Mouse (Mus musculus): ENCODE measurements around the gene Kdf1. TPM values are rescaled to one million over a fixed set of nuclear protein-coding genes. Genes with fewer than 3 reads are reported as not detected.

Kdf1 gene
- polyA plus RNA-seq (2017; shearing (Covaris generic)), result 1 to 10 TPM in 1 of 2 experiments, under 1 TPM in 1; 0.65 to 1.5 TPM

GRCm38 (mm10) chr4:133518601-133519368, at the start of gene Kdf1:
Kdf1 (plus strand) TSS chr4:133518963.

GRCm38 (mm10) chr4:133479458-133480184, 39.1 kb upstream of the Kdf1 start, which contains the start of gene Tent5b:
Tent5b (plus strand) TSS chr4:133480132.

DNA sequence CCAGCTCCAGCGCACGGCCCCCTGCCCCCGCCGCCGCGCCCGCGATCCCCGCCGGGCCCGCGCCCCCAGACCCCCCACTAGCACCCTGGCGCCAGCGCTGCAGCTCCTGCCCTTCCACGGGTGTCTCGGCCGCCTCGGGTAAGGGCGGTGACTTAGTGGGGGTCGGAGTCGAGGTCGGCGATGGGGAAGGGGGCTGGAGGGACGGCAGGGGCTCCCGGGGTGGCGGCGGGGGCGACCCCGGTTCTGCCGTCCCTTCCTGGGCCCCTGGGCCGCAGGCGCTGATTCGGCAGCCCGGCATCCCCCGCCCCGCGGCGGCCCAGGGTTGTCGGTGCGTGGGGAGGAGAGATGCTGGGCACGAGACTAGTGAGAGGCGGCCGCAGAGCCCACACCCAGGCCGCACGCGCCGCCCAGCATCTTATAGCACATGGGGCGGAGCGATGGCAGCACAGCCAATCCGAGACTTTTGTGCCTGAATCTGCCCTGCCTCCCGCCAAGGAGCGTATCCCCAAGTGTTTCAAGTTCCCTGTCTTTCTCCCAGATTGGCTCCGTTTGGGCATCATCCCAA, 20.5 kb upstream of the Kdf1 start, which contains the start of gene Trnp1:
Gene Trnp1, minus strand, starts transcription at position 391 of the 565 bp plus-strand sequence.

GRCm38 (mm10) chr4:133545272-133546231, 26.8 kb downstream of the Kdf1 start, which contains the start of gene Nudc:
Nudc (minus strand) TSS chr4:133545996.

GRCm38 (mm10) chr4:133552768-133553447, 34.1 kb downstream of the Kdf1 start, which contains the start of gene Nr0b2:
Nr0b2 (plus strand) TSS chr4:133553376.

DNA sequence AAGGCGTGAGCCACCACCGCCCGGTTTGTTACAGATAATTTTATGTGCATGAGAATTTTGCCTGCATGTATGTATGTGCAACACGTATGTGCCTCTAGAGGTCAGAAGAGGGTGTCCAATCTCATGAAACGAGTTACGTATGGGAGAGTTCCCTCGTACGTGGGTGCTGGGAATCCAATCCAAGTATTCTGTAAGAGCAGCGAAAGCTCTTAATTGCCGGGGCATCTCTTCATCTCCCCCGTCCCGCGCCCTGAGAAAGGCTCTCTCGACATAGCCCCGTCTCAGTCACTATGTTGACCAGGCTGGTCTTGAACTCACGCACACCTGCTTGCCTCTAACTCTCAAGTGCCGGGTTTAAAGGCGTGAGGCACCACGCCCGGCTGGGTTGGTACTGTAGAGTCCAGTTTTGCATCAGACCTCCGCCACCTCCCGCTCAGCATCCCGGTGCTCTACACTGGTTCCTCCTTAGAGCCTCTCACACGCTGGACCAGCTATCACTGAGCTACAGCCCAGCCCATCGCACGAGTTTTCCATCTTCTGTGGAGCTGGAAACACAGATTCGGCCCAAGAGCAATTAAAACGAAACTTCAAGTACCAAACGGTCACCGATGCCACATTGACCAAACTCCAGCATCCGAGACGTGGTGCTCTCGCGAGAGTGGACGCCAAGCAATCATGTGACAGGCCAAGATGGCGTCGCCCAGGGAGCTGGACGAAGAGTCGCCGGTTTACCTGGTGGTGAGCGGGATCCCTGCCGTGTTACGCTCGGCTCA, 55.5 kb downstream of the Kdf1 start, which contains the start of gene Gpatch3:
Gene Gpatch3, plus strand, starts transcription at position 676 of the 773 bp plus-strand sequence.

Other genes starting within 250 kb of the Kdf1 start
- 10 to 100 TPM; 56.9 to 74.8 TPM for gene Tmem222, start 241.2 kb upstream of the Kdf1 start, polyA plus RNA-seq (2017; shearing (Covaris generic))
- 1 to 10 TPM; 4.4 to 5.4 TPM for gene Wdtc1, start 165.5 kb upstream of the Kdf1 start, polyA plus RNA-seq (2017; shearing (Covaris generic))
- 10 to 100 TPM; 17.9 to 19.7 TPM for gene Slc9a1, start 149.3 kb upstream of the Kdf1 start, polyA plus RNA-seq (2017; shearing (Covaris generic))
- gene Tent5b, start 38.8 kb upstream of the Kdf1 start, polyA plus RNA-seq (2017; shearing (Covaris generic)), result not detected
- 10 to 100 TPM in 1 of 2 experiments, not detected in 1; 13.8 TPM for gene Trnp1, start 20.4 kb upstream of the Kdf1 start, polyA plus RNA-seq (2017; shearing (Covaris generic))
- 100 to 1,000 TPM; 134 to 152 TPM for gene Nudc, start 27.0 kb downstream of the Kdf1 start, polyA plus RNA-seq (2017; shearing (Covaris generic))
- not detected for gene Nr0b2, start 34.4 kb downstream of the Kdf1 start, polyA plus RNA-seq (2017; shearing (Covaris generic))
- gene Gpatch3, start 55.8 kb downstream of the Kdf1 start, polyA plus RNA-seq (2017; shearing (Covaris generic)), result 10 to 100 TPM; 13.4 to 13.7 TPM
- gene Gpn2, start 65.4 kb downstream of the Kdf1 start, polyA plus RNA-seq (2017; shearing (Covaris generic)), result 10 to 100 TPM; 24.1 to 26.2 TPM
- 10 to 100 TPM; 19.5 to 20.1 TPM for gene Sfn, start 83.2 kb downstream of the Kdf1 start, polyA plus RNA-seq (2017; shearing (Covaris generic))
- 100 to 1,000 TPM; 219 to 276 TPM for gene Zdhhc18, start 131.2 kb downstream of the Kdf1 start, polyA plus RNA-seq (2017; shearing (Covaris generic))
- 10 to 100 TPM; 20.2 to 25.7 TPM for gene Pigv, start 153.7 kb downstream of the Kdf1 start, polyA plus RNA-seq (2017; shearing (Covaris generic))
- 10 to 100 TPM; 32.1 to 44.6 TPM for gene Arid1a, start 237.8 kb downstream of the Kdf1 start, polyA plus RNA-seq (2017; shearing (Covaris generic))